Mouse (Mus musculus) Patski (cell line): Measurements from ENCODE around the gene Srarp. TPM values are rescaled to one million over a fixed set of nuclear protein-coding genes. Genes with fewer than 3 reads are reported as not detected.
A peak's percentile ranks its signal among the peaks of the same experiment; 100 is the strongest.

Experiments used
- ATAC-seq: fragments of 100-300 bp; one replicate; pipeline ENCODE4 v1.8.0; 2021
- CTCF ChIA-PET: fragments of 350-600 bp; sonication (Branson Sonifier 250); formaldehyde crosslinking; loops from one replicate; lab custom pipeline; 2022; ENCODE audit warnings: inconsistent platforms; lab: Charles Lee
- POLR2A ChIA-PET: fragments of 350-600 bp; sonication (Branson Sonifier 250); formaldehyde crosslinking; loops from one replicate; lab custom pipeline; 2022; ENCODE audit warnings: antibody characterized with exemption, inconsistent platforms; lab: Charles Lee
- DNase-seq: peaks from one replicate; pipeline ENCODE4 v3.0.0-alpha.2; 2011; ENCODE audit warnings: low read depth, low spot score
- H3K27me3 ChIP-seq: fragments of 371-371 bp; one replicate; pipeline ENCODE4 v1.5.1; 2021
- CTCF ChIP-seq: fragments of 100-300 bp; IDR thresholded peaks from one replicate; pipeline ENCODE4 v1.5.1; 2021
- in situ Hi-C: fragments of 300-500 bp; cut with MboI; formaldehyde crosslinking; loops from 3 replicates; pipeline ENCODE4 v1.11.1; 2018; ENCODE audit warnings: low pct_unique_long_range_greater_than_20kb, mixed read lengths
- polyA plus RNA-seq: library from polyadenylated mRNA; unstranded; gene quantifications from one replicate; pipeline ENCODE4 v1.2.3, GENCODE M21; 2021

The Srarp gene
- polyA plus RNA-seq, 1 experiment from 2014 or later: 0.06 TPM

DNA sequence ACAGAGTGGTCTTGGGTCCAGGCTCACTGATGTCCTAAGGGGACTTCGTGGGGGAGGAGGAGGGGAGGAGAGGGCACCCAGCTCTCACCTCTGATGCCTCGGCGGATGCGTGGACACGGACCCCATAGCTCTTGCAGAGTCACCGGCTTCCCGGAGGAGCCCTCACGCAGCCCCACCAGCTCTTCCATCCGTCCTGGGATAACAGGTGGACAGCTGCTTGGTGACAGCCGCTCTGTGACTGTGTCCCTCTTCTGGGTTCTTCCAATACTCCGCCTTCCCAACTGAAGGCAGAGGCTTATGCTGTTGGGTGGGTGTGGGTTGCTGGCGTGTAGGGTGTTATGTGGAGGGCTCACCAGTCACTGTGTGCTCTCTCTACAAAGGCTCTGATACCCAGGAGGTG, 38.0 kb downstream of the Srarp start:
- ATAC-seq: no peak
- DNase-seq: no peak
- no peaks in the 10 kb centered on the region for H3K27me3 ChIP-seq
- no peak for TF ChIP-seq CTCF
- ChIA-PET POLR2A (no interaction called here), CTCF (interaction anchor here (4.2 kb wide), 1 partner anchor 10 kb away, joined by 16 read pairs; no protein-coding TSS in a partner anchor)
- in situ Hi-C loops: no loop called here

GRCm38 (mm10) chr4:141394751-141395150, 41.2 kb downstream of the Srarp start:
- no peak for TF ChIP-seq CTCF
- ATAC-seq (no peak), DNase-seq (no peak)
- in situ Hi-C loops: no loop called here
- no peaks in the 10 kb centered on the region for H3K27me3 ChIP-seq
- ChIA-PET POLR2A (no interaction called here), CTCF (no interaction called here)

DNA sequence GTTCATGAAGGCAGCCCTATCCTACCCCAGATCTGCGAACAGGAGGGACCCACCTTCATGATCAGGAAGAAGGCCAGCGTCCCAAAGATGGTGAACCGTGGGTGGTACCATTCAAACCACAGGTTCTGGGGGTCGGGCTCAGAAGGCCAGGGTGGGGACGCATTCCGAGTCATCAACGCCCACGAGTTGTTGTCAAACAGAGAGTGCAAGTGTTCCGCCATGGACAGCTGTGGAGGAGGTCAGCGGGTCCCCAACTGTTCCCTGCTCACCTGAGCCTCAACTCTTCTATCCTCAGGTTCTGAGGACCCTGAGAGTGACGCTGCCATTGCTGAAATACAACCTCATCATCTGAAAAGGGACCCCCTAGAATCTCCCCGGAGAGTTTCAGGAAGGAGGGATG, 44.6 kb downstream of the Srarp start:
- CTCF ChIA-PET: no interaction called here
- DNase-seq: no peak

DNA sequence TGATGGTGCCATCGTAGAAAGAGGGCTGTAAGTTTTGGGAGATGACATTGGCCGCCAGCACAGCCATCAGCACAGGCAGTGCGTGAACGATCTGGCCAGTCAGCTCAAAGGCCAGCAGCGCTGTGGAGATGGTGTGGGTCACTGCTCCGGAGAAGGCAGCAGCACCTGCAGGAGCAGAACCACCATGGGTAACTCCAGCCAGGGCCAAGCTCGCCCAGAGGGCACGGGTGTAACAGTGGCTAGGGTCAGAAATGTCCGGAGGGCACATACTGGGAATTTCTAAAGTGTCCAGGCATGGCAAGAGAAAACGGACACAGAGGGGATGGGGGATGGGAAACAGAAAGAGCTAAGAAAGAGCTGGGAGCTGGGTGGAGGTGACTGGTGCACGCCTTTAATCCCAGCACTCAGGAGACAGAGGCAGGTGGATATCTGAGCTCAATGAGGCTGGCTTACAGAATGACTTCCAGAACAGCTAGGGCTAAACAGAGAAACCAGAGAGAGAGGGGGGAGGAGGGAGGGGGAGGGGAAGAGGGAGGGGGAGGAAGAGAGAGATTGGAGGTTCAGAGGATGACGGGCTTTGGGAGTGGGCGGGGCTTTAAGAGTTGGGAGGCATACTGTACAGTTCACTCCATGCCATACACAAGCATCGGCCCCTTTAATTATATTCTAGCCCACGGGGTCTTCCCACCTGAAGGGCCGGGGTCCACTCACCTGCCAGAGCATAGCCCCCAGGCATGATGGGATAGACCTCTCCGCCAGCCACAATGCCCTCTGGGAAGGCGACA, 46.3 kb downstream of the Srarp start:
- TF ChIP-seq CTCF: no peak
- in situ Hi-C loops: no loop called here
- H3K27me3 ChIP-seq: no peaks in the 10 kb centered on the region
- ChIA-PET CTCF (interaction anchor here (0.7 to 2.9 kb wide), 2 partner anchors 9 to 15 kb away, joined by 3 to 16 read pairs; partner anchors contain the start of gene Clcnka), POLR2A (no interaction called here)
- DNase-seq (no peak), ATAC-seq (no peak)

More for the DNA sequence above, 44.6 kb downstream of the Srarp start:
- in situ Hi-C loops: no loop called here
- no peaks in the 10 kb centered on the region for H3K27me3 ChIP-seq
- TF ChIP-seq CTCF: no peak
- POLR2A ChIA-PET: no interaction called here
- no peak for ATAC-seq

DNA sequence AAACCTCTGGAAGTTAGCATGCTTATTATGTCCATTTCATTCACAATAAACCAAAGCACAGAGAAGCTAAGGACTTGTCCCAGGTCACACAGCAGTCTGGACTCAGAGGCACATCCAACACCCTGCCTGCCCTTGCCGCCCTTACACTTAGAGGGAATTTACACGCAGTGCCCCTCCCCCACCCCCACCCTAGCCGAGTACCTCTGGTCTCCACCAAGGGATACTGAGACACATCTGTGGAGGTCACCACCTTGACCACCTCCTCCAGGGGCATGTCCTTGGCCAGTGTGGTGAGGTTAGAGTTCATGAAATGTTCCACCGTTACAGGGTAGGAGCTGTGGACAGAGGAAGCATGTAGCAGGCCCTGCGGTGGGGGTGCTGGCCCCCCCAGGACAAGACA, 48.0 kb downstream of the Srarp start:
- no peak for TF ChIP-seq CTCF
- POLR2A ChIA-PET: interaction anchor here (0.7 to 0.8 kb wide), 2 partner anchors 381 to 512 kb away, joined by 3 to 5 read pairs; no protein-coding TSS in a partner anchor
- in situ Hi-C loops: no loop called here
- DNase-seq: no peak
- no peaks in the 10 kb centered on the region for H3K27me3 ChIP-seq
- CTCF ChIA-PET: interaction anchor here (0.7 to 2.9 kb wide), 10 partner anchors 10 to 186 kb away, joined by 3 to 16 read pairs (median 4); partner anchors contain the start of gene Clcnka
- no peak for ATAC-seq

- no peaks in the 10 kb centered on the region for H3K27me3 ChIP-seq
- ATAC-seq (no peak), DNase-seq (no peak)
- CTCF ChIA-PET: interaction anchor here (0.7 to 2.9 kb wide), 10 partner anchors 11 to 186 kb away, joined by 3 to 16 read pairs (median 4); partner anchors contain the start of gene Clcnka
- POLR2A ChIA-PET: no interaction called here
- TF ChIP-seq CTCF: peak; percentile 86
- in situ Hi-C loops: no loop called here
These were observed 48.7 kb downstream of the Srarp start for GRCm38 (mm10) chr4:141387093-141387784.

DNA sequence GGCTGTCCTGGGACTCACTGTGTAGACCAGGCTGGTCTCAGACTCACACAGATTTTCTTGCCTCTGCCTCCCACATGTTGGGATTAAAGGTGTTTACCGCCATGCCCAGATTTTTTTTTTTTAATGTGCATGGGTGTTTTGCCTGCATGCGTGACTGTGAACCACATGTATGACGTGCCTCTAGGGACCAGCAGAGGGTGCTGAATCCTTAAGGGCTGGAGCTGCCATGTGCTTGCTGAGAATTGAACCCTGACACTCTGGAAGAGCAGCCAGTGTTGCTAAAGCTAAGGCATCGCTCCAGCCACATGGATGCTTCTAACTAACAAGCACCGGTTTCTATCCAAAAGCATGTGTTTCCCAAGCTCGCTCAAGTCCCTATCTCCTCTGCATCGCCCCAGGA, 49.8 kb downstream of the Srarp start:
- in situ Hi-C loops: no loop called here
- no peak for DNase-seq
- no peak for ATAC-seq
- CTCF ChIA-PET: interaction anchor here (1.2 kb wide), 1 partner anchor 113 kb away, joined by 3 read pairs; no protein-coding TSS in a partner anchor
- no peak for TF ChIP-seq CTCF
- POLR2A ChIA-PET: no interaction called here
- no peaks in the 10 kb centered on the region for H3K27me3 ChIP-seq

DNA sequence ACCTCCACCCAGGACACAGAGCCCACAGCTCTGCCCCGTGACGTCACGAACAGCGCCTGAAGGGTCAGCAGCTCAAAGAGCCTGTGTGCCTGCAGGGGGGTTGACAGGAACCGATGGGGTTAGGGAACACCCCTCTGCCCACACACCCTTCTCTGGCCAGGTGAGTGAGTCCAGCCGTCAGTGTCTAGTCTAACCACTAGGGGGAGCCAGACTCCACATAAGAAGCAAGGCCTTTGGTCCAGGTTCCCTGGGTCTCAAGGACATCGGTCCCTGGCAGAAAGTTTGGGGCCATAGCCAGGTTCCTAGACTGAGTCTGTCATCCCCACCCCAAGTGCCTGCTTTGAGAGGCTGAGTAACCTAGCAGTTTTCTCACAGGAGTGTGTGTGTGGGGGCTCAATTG, 50.6 kb downstream of the Srarp start:
- ATAC-seq: no peak
- no peak for TF ChIP-seq CTCF
- in situ Hi-C loops: no loop called here
- no peak for DNase-seq
- ChIA-PET POLR2A (interaction anchor here (0.6 kb wide), 1 partner anchor 406 kb away, joined by 3 read pairs; no protein-coding TSS in a partner anchor), CTCF (interaction anchor here (1.5 kb wide), 1 partner anchor 19 kb away, joined by 4 read pairs; no protein-coding TSS in a partner anchor)
- no peaks in the 10 kb centered on the region for H3K27me3 ChIP-seq

Other genes with a start within 250 kb of the Srarp start
- 1.9 TPM for gene Rsg1, start 222.1 kb downstream of the Srarp start, polyA plus RNA-seq
- 4.8 TPM for gene Arhgef19, start 196.6 kb downstream of the Srarp start, polyA plus RNA-seq
- gene Epha2, start 134.9 kb downstream of the Srarp start, polyA plus RNA-seq: 59.1 TPM
- 0.60 TPM for gene Fam131c, start 67.9 kb downstream of the Srarp start, polyA plus RNA-seq
- gene Clcnka, start 37.4 kb downstream of the Srarp start, polyA plus RNA-seq: 0.12 TPM
- 1.2 TPM for gene Clcnkb, start 20.1 kb downstream of the Srarp start, polyA plus RNA-seq
- 0.24 TPM for gene Hspb7, start 15.3 kb downstream of the Srarp start, polyA plus RNA-seq
- gene Zbtb17, start 8.5 kb upstream of the Srarp start, polyA plus RNA-seq: 19.8 TPM
- 31.8 TPM for gene Spen, start 102.5 kb upstream of the Srarp start, polyA plus RNA-seq
- gene Fblim1, start 170.0 kb upstream of the Srarp start, polyA plus RNA-seq: 90.1 TPM
- gene Tmem82, start 182.5 kb upstream of the Srarp start, polyA plus RNA-seq: 0.05 TPM
- 0.15 TPM for gene Slc25a34, start 187.7 kb upstream of the Srarp start, polyA plus RNA-seq
- gene Plekhm2, start 228.8 kb upstream of the Srarp start, polyA plus RNA-seq: 37.0 TPM
- 4.7 TPM for gene Rsc1a1, start 249.5 kb upstream of the Srarp start, polyA plus RNA-seq